Mouse (Mus musculus) MEL (cell line): ENCODE measurements around the gene Marc1. TPM values are rescaled to one million over a fixed set of nuclear protein-coding genes. Genes with fewer than 3 reads are reported as not detected.
A peak's percentile ranks its signal among the peaks of the same experiment; 100 is the strongest.

Experiments used
- DNase-seq: peaks from one replicate; pipeline ENCODE4 v3.0.0; 2011; ENCODE audit warnings: low read depth, low spot score
- H3K27ac ChIP-seq: 2 replicates; pipeline ENCODE4 v1.5.1; 2012; ENCODE audit warnings: low read depth, mild to moderate bottlenecking, control low read depth, low read length, moderate library complexity; ENCODE audit not compliant: control insufficient read depth
- H3K27me3 ChIP-seq, 2 experiments: fragments of 150-350 bp in 1 of 2; sonication (generic) in 1 of 2; 2 replicates each; pipeline ENCODE4 v1.6.1; 2012; ENCODE audit warnings: low read length in 2 of 2, mild to moderate bottlenecking in 2 of 2, improper control_type of control experiment in 1 of 2, moderate library complexity in 1 of 2; ENCODE audit not compliant: insufficient read depth in 2 of 2, control insufficient read depth in 1 of 2
- H3K36me3 ChIP-seq, 2 experiments: 2 replicates each; pipeline ENCODE4 v1.6.1; 2012 to 2014; ENCODE audit warnings: low read length in 2 of 2, improper control_type of control experiment in 1 of 2, inconsistent platforms in 1 of 2, mild to moderate bottlenecking in 1 of 2; ENCODE audit not compliant: insufficient read depth in 2 of 2, control insufficient read depth in 1 of 2
- H3K4me1 ChIP-seq, 2 experiments: fragments of 150-350 bp in 1 of 2; sonication (generic) in 1 of 2; 2 replicates each; pipeline ENCODE4 v1.6.1; 2012; ENCODE audit warnings: low read length in 2 of 2, improper control_type of control experiment in 1 of 2, mild to moderate bottlenecking in 1 of 2; ENCODE audit not compliant: insufficient read depth in 2 of 2, control insufficient read depth in 1 of 2
- H3K4me3 ChIP-seq, 2 experiments: fragments of 150-350 bp in 1 of 2; sonication (generic) in 1 of 2; 2 replicates each; pipeline ENCODE4 v1.5.1; 2012; ENCODE audit warnings: low read depth in 2 of 2, low read length in 2 of 2, mild to moderate bottlenecking in 2 of 2, moderate library complexity in 2 of 2, control low read depth in 1 of 2, improper control_type of control experiment in 1 of 2; ENCODE audit not compliant: control insufficient read depth in 1 of 2, insufficient read depth in 1 of 2
- H3K79me2 ChIP-seq: 2 replicates; pipeline ENCODE4 v1.6.1; 2012; ENCODE audit warnings: mild to moderate bottlenecking, low read length, moderate library complexity; ENCODE audit not compliant: control insufficient read depth, poor library complexity, insufficient read depth
- H3K9ac ChIP-seq: 2 replicates; pipeline ENCODE4 v1.6.1; 2012; ENCODE audit warnings: low read depth, mild to moderate bottlenecking, control low read depth, low read length, moderate library complexity; ENCODE audit not compliant: control insufficient read depth, poor library complexity, severe bottlenecking
- H3K9me3 ChIP-seq: fragments of 150-350 bp; sonication (generic); replicated peaks from 2 replicates; pipeline ENCODE4 v1.6.1; 2012; ENCODE audit warnings: mild to moderate bottlenecking, low read length, improper control_type of control experiment, moderate library complexity; ENCODE audit not compliant: insufficient read depth
- CHD2 ChIP-seq: IDR thresholded peaks from 2 replicates; pipeline ENCODE4 v1.6.1; 2011; ENCODE audit warnings: low read length, improper control_type of control experiment
- E2F4 ChIP-seq: IDR thresholded peaks from 2 replicates; pipeline ENCODE4 v1.6.1; 2011; ENCODE audit warnings: low read depth, low read length, improper control_type of control experiment, borderline replicate concordance
- ETS1 ChIP-seq: IDR thresholded peaks from 2 replicates; pipeline ENCODE4 v1.6.1; 2012; ENCODE audit warnings: low read depth, mild to moderate bottlenecking, inconsistent platforms, low read length, improper control_type of control experiment, moderate library complexity
- GATA1 ChIP-seq: IDR thresholded peaks from 2 replicates; pipeline ENCODE4 v1.6.1; 2011; ENCODE audit warnings: low read depth, low read length, improper control_type of control experiment
- KAT2A ChIP-seq: conservative IDR thresholded peaks from 2 replicates; pipeline ENCODE4 v1.6.1; 2012; ENCODE audit warnings: low read depth, low read length, improper control_type of control experiment, inconsistent platforms
- MAX ChIP-seq: IDR thresholded peaks from 2 replicates; pipeline ENCODE4 v1.6.1; 2011; ENCODE audit warnings: low read length, improper control_type of control experiment
- MAZ ChIP-seq: IDR thresholded peaks from 2 replicates; pipeline ENCODE4 v1.6.1; 2012; ENCODE audit warnings: low read depth, mild to moderate bottlenecking, inconsistent platforms, low read length, improper control_type of control experiment
- MEF2A ChIP-seq: IDR thresholded peaks from 2 replicates; pipeline ENCODE4 v1.6.1; 2014; ENCODE audit warnings: low read depth, mild to moderate bottlenecking, inconsistent platforms, low read length, improper control_type of control experiment; ENCODE audit not compliant: poor library complexity, insufficient replicate concordance, severe bottlenecking; ENCODE audit errors: extremely low read depth
- MXI1 ChIP-seq: IDR thresholded peaks from 2 replicates; pipeline ENCODE4 v1.6.1; 2011; ENCODE audit warnings: mild to moderate bottlenecking, low read depth, low read length, improper control_type of control experiment
- MYB ChIP-seq: IDR thresholded peaks from 2 replicates; pipeline ENCODE4 v1.6.1; 2011; ENCODE audit warnings: mild to moderate bottlenecking, low read depth, low read length, improper control_type of control experiment
- NELFE ChIP-seq: IDR thresholded peaks from 2 replicates; pipeline ENCODE4 v1.6.1; 2011; ENCODE audit warnings: low read depth, low read length, improper control_type of control experiment
- POLR2AphosphoS2 ChIP-seq: IDR thresholded peaks from 2 replicates; pipeline ENCODE4 v1.6.1; 2011; ENCODE audit warnings: low read length, improper control_type of control experiment
- RAD21 ChIP-seq: IDR thresholded peaks from 2 replicates; pipeline ENCODE4 v1.6.1; 2011; ENCODE audit warnings: mild to moderate bottlenecking, low read depth, low read length, improper control_type of control experiment
- SIN3A ChIP-seq: IDR thresholded peaks from 2 replicates; pipeline ENCODE4 v1.6.1; 2012; ENCODE audit warnings: low read length, improper control_type of control experiment, inconsistent platforms
- SMC3 ChIP-seq: IDR thresholded peaks from 2 replicates; pipeline ENCODE4 v1.6.1; 2011; ENCODE audit warnings: low read depth, low read length, improper control_type of control experiment
- TBP ChIP-seq: IDR thresholded peaks from 2 replicates; pipeline ENCODE4 v1.8.0; 2011; ENCODE audit warnings: low read depth, low read length, improper control_type of control experiment
- UBTF ChIP-seq: IDR thresholded peaks from 2 replicates; pipeline ENCODE4 v1.6.1; 2012; ENCODE audit warnings: low read depth, mild to moderate bottlenecking, inconsistent platforms, low read length, improper control_type of control experiment, moderate library complexity, borderline replicate concordance; ENCODE audit not compliant: insufficient read depth
- USF1 ChIP-seq: IDR thresholded peaks from 2 replicates; pipeline ENCODE4 v1.6.1; 2014; ENCODE audit warnings: low read depth, mild to moderate bottlenecking, inconsistent platforms, low read length, improper control_type of control experiment, moderate library complexity
- ZC3H11A ChIP-seq: IDR thresholded peaks from 2 replicates; pipeline ENCODE4 v1.6.1; 2012; ENCODE audit warnings: low read depth, mild to moderate bottlenecking, inconsistent platforms, low read length, improper control_type of control experiment
- ZMIZ1 ChIP-seq: IDR thresholded peaks from 2 replicates; pipeline ENCODE4 v1.6.1; 2012; ENCODE audit warnings: low read depth, mild to moderate bottlenecking, inconsistent platforms, low read length, improper control_type of control experiment, moderate library complexity
- polyA plus RNA-seq, 2 experiments: library from polyadenylated mRNA; stranded (reverse) in 1 of 2; unstranded in 1 of 2; fragments of >175 nt in 1 of 2; fragments of >200 nt in 1 of 2; gene quantifications; 2 replicates each; pipeline versions ENCODE4 v1.2.1 to v1.2.4; 2012; ENCODE audit warnings: low replicate concordance in 2 of 2, low read depth in 1 of 2; ENCODE audit not compliant: insufficient read length in 2 of 2, insufficient read depth in 1 of 2, missing spikeins in 1 of 2
- total RNA-seq: library from RNA; depleted of rRNA; stranded (reverse); fragments of 300-350 nt; gene quantifications from 2 replicates; pipeline ENCODE4 v1.2.3, GENCODE M21; 2012

Marc1 gene
- total and polyA plus RNA-seq, 3 experiments: 0.08 to 0.10 TPM; not detected in 1

- TF ChIP-seq POLR2AphosphoS2: no peak
- TF ChIP-seq SMC3: no peak
- H3K79me2 ChIP-seq: no peaks in the 10 kb centered on the region
- DNase-seq: no peak
- H3K9me3 ChIP-seq: no peaks in the 10 kb centered on the region
- peaks cover 0 to 7% of the 10 kb centered on the region in 2 experiments; a peak in 1 of 4 replicates for H3K4me1 ChIP-seq
- peaks cover 0 to 4% of the 10 kb centered on the region in 2 experiments; a peak in 2 of 4 replicates for H3K36me3 ChIP-seq
- H3K4me3 ChIP-seq: no peak overlapping the region
- no peak overlapping the region for H3K9ac ChIP-seq
- H3K27me3 ChIP-seq: no peaks in the 10 kb centered on the region
- H3K27ac ChIP-seq: no peak overlapping the region
Measured at GRCm38 (mm10) chr1:184811716-184812250, 670 bp upstream of the Marc1 start.

- H3K9ac ChIP-seq: no peak overlapping the region
- H3K4me1 ChIP-seq: peaks cover 0 to 8% of the 10 kb centered on the region in 2 experiments; a peak in 1 of 4 replicates
- TF ChIP-seq MYB (no peak), TBP (no peak), USF1 (no peak), MAZ (no peak), SMC3 (no peak), ETS1 (no peak), CHD2 (no peak), NELFE (no peak), ZMIZ1 (no peak)
- H3K4me3 ChIP-seq: no peak overlapping the region
- no peak overlapping the region for H3K27ac ChIP-seq
- DNase-seq: no peak
- no peaks in the 10 kb centered on the region for H3K79me2 ChIP-seq
- peaks cover 0 to 4% of the 10 kb centered on the region in 2 experiments; a peak in 1 of 4 replicates for H3K36me3 ChIP-seq
- H3K27me3 ChIP-seq: no peaks in the 10 kb centered on the region
- no peaks in the 10 kb centered on the region for H3K9me3 ChIP-seq
Measured at GRCm38 (mm10) chr1:184809578-184810001, 1.5 kb downstream of the Marc1 start.

GRCm38 (mm10) chr1:184808418-184809012 lies 2.6 kb downstream of the Marc1 start:
- no peak overlapping the region for H3K27ac ChIP-seq
- H3K4me3 ChIP-seq: peak overlapping the region; percentile 46 to 65; a peak in 3 of 4 replicates
- no peak for TF ChIP-seq RAD21
- TF ChIP-seq MAZ: no peak
- TF ChIP-seq MAX: no peak
- no peak for TF ChIP-seq TBP
- TF ChIP-seq ZC3H11A: no peak
- TF ChIP-seq SMC3: no peak
- TF ChIP-seq MEF2A: no peak
- no peak for TF ChIP-seq USF1
- no peak for TF ChIP-seq E2F4
- TF ChIP-seq NELFE: no peak
- no peak for TF ChIP-seq UBTF
- no peak for TF ChIP-seq KAT2A
- TF ChIP-seq SIN3A: no peak
- no peak for TF ChIP-seq MXI1
- no peak for TF ChIP-seq ZMIZ1
- no peak for TF ChIP-seq GATA1
- TF ChIP-seq, all 39 proteins: peak for 0
- DNase-seq: peak; percentile 79
- Histone ChIP-seq H3K79me2 (no peaks in the 10 kb centered on the region), H3K9ac (peak overlapping the region; percentile 66), H3K4me1 (peaks cover 0 to 8% of the 10 kb centered on the region in 2 experiments; a peak in 1 of 4 replicates), H3K9me3 (no peaks in the 10 kb centered on the region), H3K27me3 (no peaks in the 10 kb centered on the region), H3K36me3 (peaks cover 0 to 4% of the 10 kb centered on the region in 2 experiments; a peak in 1 of 4 replicates)
